Mouse (Mus musculus) heart, postnatal 0 days (tissue): ENCODE measurements around the gene Shpk.

ENCODE experiments used
- CTCF ChIP-seq: IDR thresholded peaks from 2 replicates; pipeline ENCODE4 v1.5.1; 2016; ENCODE audit warnings: antibody characterized with exemption, control low read depth, low read depth
- EP300 ChIP-seq: IDR thresholded peaks from 2 replicates; pipeline ENCODE4 v1.6.1; 2016; ENCODE audit warnings: antibody characterized with exemption, low read depth

GRCm38 (mm10) chr11:73258664-73259063 is 59.4 kb downstream of the Shpk start:
- TF ChIP-seq CTCF (no peak), EP300 (no peak)
